11 mouse cellular contexts compared by ENCODE assay signal in the genomic region with DNA sequence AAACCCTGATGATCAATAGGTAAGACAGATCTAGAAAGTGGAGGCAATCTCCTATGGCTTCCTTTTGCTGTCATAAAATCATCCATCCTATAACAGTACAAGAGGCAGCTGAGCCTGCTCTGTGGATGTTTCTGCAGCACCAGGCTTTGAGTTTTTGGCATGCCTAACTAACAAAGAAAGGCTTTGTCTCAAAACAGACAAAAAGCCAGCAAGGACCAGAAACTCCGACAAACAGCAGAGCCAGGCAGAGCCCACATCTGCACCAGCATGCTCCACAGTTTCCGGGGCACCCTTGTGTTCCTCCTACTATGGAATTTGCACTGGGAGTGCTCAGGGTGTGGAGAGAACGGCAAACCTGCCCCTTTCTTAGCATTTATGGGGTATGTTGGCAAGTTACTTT. TPM values are rescaled to one million over a fixed set of nuclear protein-coding genes. Genes with fewer than 3 reads are reported as not detected.
A peak's percentile ranks its signal among the peaks of the same experiment; 100 is the strongest.
DNase-seq lines count a peak whose midpoint lies in the region; ATAC-seq and TF ChIP-seq lines count a peak whose summit lies in the region.
"Had no signal": no experiment of that assay in that cellular context is flagged by ENCODE, and none has a peak within 500 bp of the region (broad histone marks: within the 10 kb centered on the region; RNA-seq: fewer than 3 reads in every experiment).

No protein-coding gene starts in this region.

- ATAC-seq in heart, embryonic 12.5 days (ENCODE audit: insufficient number of reproducible peaks, low FRiP score), result no peak
- ATAC-seq in midbrain, embryonic 14.5 days (ENCODE audit: low FRiP score, low TSS enrichment), result no peak

- H3K4me2 ChIP-seq in heart, embryonic 12.5 days, result no peak overlapping the region
- no peak overlapping the region for H3K4me2 ChIP-seq in midbrain, embryonic 14.5 days (ENCODE audit: low read length)

- peaks cover 22% of the 10 kb centered on the region for H3K4me1 ChIP-seq in heart, embryonic 12.5 days (replicated peaks)
- H3K4me1 ChIP-seq in midbrain, embryonic 14.5 days (ENCODE audit: control insufficient read depth, insufficient read depth, low read length), result peaks cover 3% of the 10 kb centered on the region; the same call in 1 of the 2 replicates
- H3K4me1 ChIP-seq in thymus, adult 2 months (replicated peaks; ENCODE audit: control insufficient read depth, insufficient read depth, low read length), result peaks cover 2% of the 10 kb centered on the region; the same call in 1 of the 2 replicates

- no peaks in the 10 kb centered on the region for H3K9me3 ChIP-seq in heart, embryonic 12.5 days (replicated peaks)
- no peaks in the 10 kb centered on the region for H3K9me3 ChIP-seq in midbrain, embryonic 14.5 days (ENCODE audit: control insufficient read depth, low read length)

- no peak overlapping the region for H3K4me3 ChIP-seq in heart, embryonic 12.5 days
- H3K4me3 ChIP-seq in midbrain, embryonic 14.5 days (replicated peaks; ENCODE audit: low read depth, low read length), result no peak overlapping the region
- H3K4me3 ChIP-seq in thymus, adult 2 months (ENCODE audit: control insufficient read depth, insufficient read depth, low read length), result no peak overlapping the region
- H3K4me3 ChIP-seq: heart, adult 2 months had no signal

- H3K27ac ChIP-seq in heart, embryonic 12.5 days (ENCODE audit: poor library complexity, severe bottlenecking), result 0 out of 2 replicates have a peak overlapping the region, but pooled peaks have one; percentile 27
- peak overlapping the region; percentile 61; the same call in 1 of the 2 replicates for H3K27ac ChIP-seq in midbrain, embryonic 14.5 days (replicated peaks; ENCODE audit: low read depth, low read length)
- no peak overlapping the region for H3K27ac ChIP-seq in thymus, adult 2 months (ENCODE audit: control insufficient read depth, insufficient read depth, low read length)
- H3K27ac ChIP-seq: heart, adult 2 months had no signal

- no peak for TF ChIP-seq POLR2A in thymus, adult 2 months (IDR thresholded peaks at IDR 0.05; ENCODE audit: control insufficient read depth, extremely low read depth, insufficient read depth, low read length, poor library complexity)

- WGBS in heart, embryonic 12.5 days, result 58% methylated on average over 3 of the region's 3 CpGs
- WGBS in midbrain, embryonic 14.5 days, result under 1% methylated on average over 3 of the region's 3 CpGs
- WGBS in thymus, adult 2 months, result 94% methylated on average over 3 of the region's 3 CpGs

- H3K9ac ChIP-seq in heart, embryonic 12.5 days, result no peak overlapping the region
- no peak overlapping the region for H3K9ac ChIP-seq in midbrain, embryonic 14.5 days (replicated peaks; ENCODE audit: low read length)

- no peaks in the 10 kb centered on the region for H3K36me3 ChIP-seq in heart, embryonic 12.5 days
- no peaks in the 10 kb centered on the region for H3K36me3 ChIP-seq in midbrain, embryonic 14.5 days (ENCODE audit: control insufficient read depth, insufficient read depth, low read length)
- H3K36me3 ChIP-seq in thymus, adult 2 months (ENCODE audit: control insufficient read depth, insufficient read depth, low read length), result peaks cover 11% of the 10 kb centered on the region

- no peak for DNase-seq in heart, adult 8-10 months (ENCODE audit: low spot score)
- peak; percentile 64 for DNase-seq in brain, adult 2 months (ENCODE audit: low read depth, low spot score)
- peak; percentile 29 for DNase-seq in forelimb bud, embryonic 11.5 days (ENCODE audit: low read depth, low spot score)
- DNase-seq in midbrain, embryonic 14.5 days, result peak; percentile 57
- no peak for DNase-seq in spleen, postnatal 14 days (ENCODE audit: low spot score in 2 of 2)
- DNase-seq in urinary bladder, adult 2 months (ENCODE audit: low spot score), result no peak
- DNase-seq in thymus, adult 2 months, result no peak
- DNase-seq: B cell, adult 2 months; heart, adult 2 months; kidney, adult 9 months had no signal

- no peak for TF ChIP-seq CTCF in thymus, adult 2 months (IDR thresholded peaks at IDR 0.05; ENCODE audit: borderline replicate concordance, control insufficient read depth, extremely low read depth, insufficient read depth, low read length, poor library complexity)

- H3K27me3 ChIP-seq in heart, embryonic 12.5 days (replicated peaks), result no peaks in the 10 kb centered on the region
- no peaks in the 10 kb centered on the region for H3K27me3 ChIP-seq in midbrain, embryonic 14.5 days (ENCODE audit: control insufficient read depth, insufficient read depth, low read length)
- H3K27me3 ChIP-seq in thymus, adult 2 months (ENCODE audit: control insufficient read depth, insufficient read depth, low read length), result no peaks in the 10 kb centered on the region

RNA-seq across cellular contexts. Expression of a gene that starts 47.0 kb away (rescaled TPM):
- 76.9 and 79.8 TPM in 2 replicates for polyA plus RNA-seq in heart, embryonic 12.5 days (2016; fragmentation: Nextera tagmentation; extraction: Ambion mirVana)
- 10 to 100 TPM; 30.3 to 38.1 (median 35.3) TPM for total RNA-seq in heart, adult 8-10 months (2022)
- polyA plus RNA-seq in midbrain, embryonic 14.5 days (2014; fragmentation: Nextera tagmentation; extraction: Ambion mirVana), result 92.7 and 122 TPM in 2 replicates
- polyA plus RNA-seq in urinary bladder, adult 2 months (2012; rRNA removed), result 59.3 and 60.0 TPM in 2 replicates
- polyA plus RNA-seq in thymus, adult 2 months (2012; rRNA removed), result 103 and 114 TPM in 2 replicates

Comparison
In these comparisons a context has a peak if more than half of its experiments do, and no peak if none do; other contexts are left out.
1. DNase-seq: peak in brain, adult 2 months (single experiment), forelimb bud, embryonic 11.5 days (single experiment) and midbrain, embryonic 14.5 days (single experiment); none in heart, adult 8-10 months (single experiment), spleen, postnatal 14 days (0 of 2), urinary bladder, adult 2 months (single experiment) and thymus, adult 2 months (single experiment).